Mouse (Mus musculus): ENCODE data around the gene Emilin2. TPM values are rescaled to one million over a fixed set of nuclear protein-coding genes. Genes with fewer than 3 reads are reported as not detected.

Emilin2 gene
- total and polyA plus RNA-seq, 3 experiments: 0.34 to 0.38 TPM; not detected in 1

- no peak for DNase-seq (ENCODE audit: extremely low read depth)
- no peak for TF ChIP-seq MAX (IDR thresholded peaks at IDR 0.05; ENCODE audit: low read length)
- no peak for TF ChIP-seq JUN (IDR thresholded peaks at IDR 0.05; ENCODE audit: insufficient read depth, low read depth, low read length)
- no peak for TF ChIP-seq PAX5 (IDR thresholded peaks at IDR 0.05; ENCODE audit: low read length)
- TF ChIP-seq TCF12 (IDR thresholded peaks at IDR 0.05; ENCODE audit: low read depth, low read length): no peak
- no peak for TF ChIP-seq BHLHE40 (IDR thresholded peaks at IDR 0.05; ENCODE audit: low read depth, low read length)
- TF ChIP-seq POLR2AphosphoS2 (IDR thresholded peaks at IDR 0.05; ENCODE audit: low read depth, low read length): no peak
- no peak for TF ChIP-seq NELFE (IDR thresholded peaks at IDR 0.05; ENCODE audit: low read depth, low read length)
- no peak for TF ChIP-seq KAT2A (IDR thresholded peaks at IDR 0.05; ENCODE audit: insufficient replicate concordance, low read length)
- no peak for TF ChIP-seq JUND (conservative IDR thresholded peaks at IDR 0.05; ENCODE audit: low read depth, low read length)
- no peak for TF ChIP-seq RAD21 (IDR thresholded peaks at IDR 0.05; ENCODE audit: low read depth, low read length)
- no peak for TF ChIP-seq MYC (IDR thresholded peaks at IDR 0.05; ENCODE audit: low read depth, low read length)
- TF ChIP-seq ZC3H11A (IDR thresholded peaks at IDR 0.05; ENCODE audit: low read depth, low read length): no peak
- no peak for TF ChIP-seq USF2 (conservative IDR thresholded peaks at IDR 0.05; ENCODE audit: low read depth, low read length)
- no peak for TF ChIP-seq RCOR1 (conservative IDR thresholded peaks at IDR 0.05; ENCODE audit: low read depth, low read length)
- no peak for TF ChIP-seq SMC3 (IDR thresholded peaks at IDR 0.05; ENCODE audit: low read depth, low read length)
- Histone ChIP-seq H3K9me3 (replicated peaks; ENCODE audit: low read length) (no peaks in the 10 kb centered on the region), H3K4me1 (ENCODE audit: control insufficient read depth in 1 of 2, insufficient read depth in 2 of 2) (peaks cover 3 to 5% of the 10 kb centered on the region in 2 experiments; a peak in 2 of 4 replicates), H3K4me3 (replicated peaks in 1 of 3; ENCODE audit: low read depth in 2 of 3, low read length in 2 of 3, poor library complexity in 1 of 3) (no peak overlapping the region), H3K79me2 (replicated peaks; ENCODE audit: control insufficient read depth, extremely low read depth, insufficient read depth, poor library complexity, severe bottlenecking) (no peaks in the 10 kb centered on the region), H3K27me3 (replicated peaks) (no peaks in the 10 kb centered on the region), H3K9ac (ENCODE audit: insufficient read depth, low read depth) (no peak overlapping the region), H3K27ac (ENCODE audit: insufficient read depth, low read depth) (no peak overlapping the region), H3K4me2 (ENCODE audit: insufficient read depth, low read depth, poor library complexity, severe bottlenecking) (no peak overlapping the region), H3K36me3 (replicated peaks in 1 of 2; ENCODE audit: control insufficient read depth in 1 of 2, insufficient read depth in 1 of 2, low read length in 1 of 2) (no peaks in the 10 kb centered on the region)
- dilution Hi-C loops (cut with MboI; ENCODE audit: extremely low pct_ligation_motif_present, extremely low pct_unique_long_range_greater_than_20kb, low sequenced_read_pairs) (no loop called here), in situ Hi-C loops (cut with MboI; ENCODE audit: low pct_ligation_motif_present, low pct_unique_long_range_greater_than_20kb, low sequenced_read_pairs) (no loop called here)
Measured at GRCm38 (mm10) chr17:71277701-71278491, 33.9 kb downstream of the Emilin2 start.

GRCm38 (mm10) chr17:71276771-71277170, 35.0 kb downstream of the Emilin2 start:
- H3K79me2 ChIP-seq (replicated peaks; ENCODE audit: control insufficient read depth, extremely low read depth, insufficient read depth, poor library complexity, severe bottlenecking): no peaks in the 10 kb centered on the region
- no peaks in the 10 kb centered on the region for H3K9me3 ChIP-seq (replicated peaks; ENCODE audit: low read length)
- no peak overlapping the region for H3K27ac ChIP-seq (ENCODE audit: insufficient read depth, low read depth)
- TF ChIP-seq KAT2A (IDR thresholded peaks at IDR 0.05; ENCODE audit: insufficient replicate concordance, low read length) (no peak), POLR2A (IDR thresholded peaks at IDR 0.05; ENCODE audit: low read depth, low read length) (no peak), POLR2AphosphoS2 (IDR thresholded peaks at IDR 0.05; ENCODE audit: low read depth, low read length) (no peak), MYC (IDR thresholded peaks at IDR 0.05; ENCODE audit: low read depth, low read length) (no peak), ELF1 (IDR thresholded peaks at IDR 0.05; ENCODE audit: low read depth, low read length) (no peak), NELFE (IDR thresholded peaks at IDR 0.05; ENCODE audit: low read depth, low read length) (no peak), IRF4 (IDR thresholded peaks at IDR 0.05; ENCODE audit: low read depth, low read length) (no peak), CHD1 (IDR thresholded peaks at IDR 0.05; ENCODE audit: low read depth, low read length) (no peak), NRF1 (IDR thresholded peaks at IDR 0.05; ENCODE audit: low read depth, low read length) (no peak), MXI1 (IDR thresholded peaks at IDR 0.05; ENCODE audit: low read depth, low read length) (no peak), SIN3A (IDR thresholded peaks at IDR 0.05; ENCODE audit: low read length) (no peak), EP300 (IDR thresholded peaks at IDR 0.05; ENCODE audit: low read length) (no peak), E2F4 (IDR thresholded peaks at IDR 0.05; ENCODE audit: insufficient replicate concordance, low read depth, low read length) (no peak), USF2 (conservative IDR thresholded peaks at IDR 0.05; ENCODE audit: low read depth, low read length) (no peak), ZC3H11A (IDR thresholded peaks at IDR 0.05; ENCODE audit: low read depth, low read length) (no peak), PAX5 (IDR thresholded peaks at IDR 0.05; ENCODE audit: low read length) (no peak), RAD21 (IDR thresholded peaks at IDR 0.05; ENCODE audit: low read depth, low read length) (no peak), ZKSCAN1 (IDR thresholded peaks at IDR 0.05; ENCODE audit: borderline replicate concordance, low read depth, low read length) (no peak), MAX (IDR thresholded peaks at IDR 0.05; ENCODE audit: low read length) (no peak)
- H3K36me3 ChIP-seq (replicated peaks in 1 of 2; ENCODE audit: control insufficient read depth in 1 of 2, insufficient read depth in 1 of 2, low read length in 1 of 2): no peaks in the 10 kb centered on the region
- no peak overlapping the region for H3K4me3 ChIP-seq (replicated peaks in 1 of 3; ENCODE audit: low read depth in 2 of 3, low read length in 2 of 3, poor library complexity in 1 of 3)
- no peaks in the 10 kb centered on the region for H3K4me1 ChIP-seq (ENCODE audit: control insufficient read depth in 1 of 2, insufficient read depth in 2 of 2)
- H3K27me3 ChIP-seq (replicated peaks): no peaks in the 10 kb centered on the region
- no peak overlapping the region for H3K9ac ChIP-seq (ENCODE audit: insufficient read depth, low read depth)
- no peak for DNase-seq (ENCODE audit: extremely low read depth)
- in situ Hi-C loops (cut with MboI; ENCODE audit: low pct_ligation_motif_present, low pct_unique_long_range_greater_than_20kb, low sequenced_read_pairs) (no loop called here), dilution Hi-C loops (cut with MboI; ENCODE audit: extremely low pct_ligation_motif_present, extremely low pct_unique_long_range_greater_than_20kb, low sequenced_read_pairs) (no loop called here)
- no peak overlapping the region for H3K4me2 ChIP-seq (ENCODE audit: insufficient read depth, low read depth, poor library complexity, severe bottlenecking)

Data from CH12.LX (cell line).